Mouse (Mus musculus) activated CD4-positive, CD25-positive, alpha-beta regulatory T cell (primary cell): ENCODE measurements around the gene Gm28919. TPM values are rescaled to one million over a fixed set of nuclear protein-coding genes. Genes with fewer than 3 reads are reported as not detected.

Experiments used
- polyA plus RNA-seq, 2 experiments: library from polyadenylated mRNA; unstranded; fragments of 100-300 nt; shearing (Covaris generic); gene quantifications; one replicate each; pipeline ENCODE4 v1.2.1; 2017

Gm28919 gene
- polyA plus RNA-seq, result not detected

GRCm38 (mm10) chrY:6583246-6583645 is at the start of gene Gm28919:
TSS of gene Gm28919 (plus strand) at chrY:6583546.

Other genes starting within 250 kb of the Gm28919 start
- not detected for gene Gm21719, start 99.3 kb downstream of the Gm28919 start, polyA plus RNA-seq